Mouse (Mus musculus) adrenal gland, adult 2 months (tissue): ENCODE results near the gene Cmtm2a. TPM values are rescaled to one million over a fixed set of nuclear protein-coding genes. Genes with fewer than 3 reads are reported as not detected.
"Not testable (repeated sequence)": the region's sequence is repeated elsewhere in the genome, so short reads cannot be mapped to it uniquely, and the experiment has no call there.

Experiments
- DNase-seq: peaks from one replicate; pipeline ENCODE4 v3.0.0; 2021
- long read RNA-seq: library from polyadenylated mRNA; stranded (forward); transcript quantifications from one replicate; pipeline ENCODE4 v2.0.0, GENCODE M21; 2021
- polyA plus RNA-seq: library from polyadenylated mRNA; depleted of rRNA; stranded (reverse); fragments of >200 nt; gene quantifications from 2 replicates; pipeline ENCODE4 v1.2.3, GENCODE M21; 2012; rRNA removed
- total RNA-seq, 2 experiments: library from RNA; stranded (reverse); gene quantifications; 2 replicates each; pipeline ENCODE4 v1.2.3; 2021

Gene Cmtm2a
- total RNA-seq, result under 1 TPM; 0.58 to 0.73 TPM
- polyA plus RNA-seq, result 0.13 and 0.21 TPM in 2 replicates
- long read RNA-seq, partial matches to known transcripts, result 0 of 1 reads
- long read RNA-seq, other reads (novel, unspliced or antisense), result 1 of 1 reads

GRCm38 (mm10) chr8:104293081-104293480, at the start of gene Cmtm2a:
Cmtm2a (minus strand) TSS chr8:104293181.
- DNase-seq, result not testable (repeated sequence)

GRCm38 (mm10) chr8:104342426-104342825, 49.4 kb upstream of the Cmtm2a start:
- DNase-seq, result no peak

- DNase-seq, result no peak
Observed at GRCm38 (mm10) chr8:104341678-104342077, 48.7 kb upstream of the Cmtm2a start.

GRCm38 (mm10) chr8:104341106-104341561, 48.2 kb upstream of the Cmtm2a start:
- peak; percentile 88 for DNase-seq

GRCm38 (mm10) chr8:104340233-104341105, 47.5 kb upstream of the Cmtm2a start:
- peak; percentile 88 for DNase-seq

GRCm38 (mm10) chr8:104339983-104340232, 46.9 kb upstream of the Cmtm2a start:
- peak; percentile 21 for DNase-seq

- DNase-seq, result peak; percentile 54
Observed at GRCm38 (mm10) chr8:104339229-104339982, 46.4 kb upstream of the Cmtm2a start, which contains the start of gene Cmtm3. Cmtm3 (plus strand) TSS chr8:104339410.

- no peak for DNase-seq
Observed at GRCm38 (mm10) chr8:104337890-104338289, 44.9 kb upstream of the Cmtm2a start.

- DNase-seq, result no peak
Observed at GRCm38 (mm10) chr8:104336806-104337205, 43.8 kb upstream of the Cmtm2a start.

GRCm38 (mm10) chr8:104334196-104334595, 41.2 kb upstream of the Cmtm2a start:
- no peak for DNase-seq

- DNase-seq, result no peak
Observed at GRCm38 (mm10) chr8:104333786-104334185, 40.8 kb upstream of the Cmtm2a start.

- DNase-seq, result no peak
Observed at GRCm38 (mm10) chr8:104332665-104333631, 40.0 kb upstream of the Cmtm2a start.

GRCm38 (mm10) chr8:104321930-104322329, 28.9 kb upstream of the Cmtm2a start, which contains the start of gene Cmtm2b:
Cmtm2b (plus strand) TSS chr8:104322230.
- DNase-seq, result not testable (repeated sequence)

GRCm38 (mm10) chr8:104321267-104321666, 28.3 kb upstream of the Cmtm2a start, which contains the start of gene Gm11020:
Gm11020 (plus strand) TSS chr8:104321567.
- DNase-seq, result not testable (repeated sequence)

GRCm38 (mm10) chr8:104313311-104313710, 20.3 kb upstream of the Cmtm2a start:
- no peak for DNase-seq

- DNase-seq, result not testable (repeated sequence)
Observed at GRCm38 (mm10) chr8:104312023-104312422, 19.0 kb upstream of the Cmtm2a start.

GRCm38 (mm10) chr8:104309441-104310155, 16.6 kb upstream of the Cmtm2a start, which contains the start of the genes Gm45711 and Cmtm1:
Gm45711 (minus strand) TSS chr8:104310081.
Cmtm1 (minus strand) TSS chr8:104310145.
- DNase-seq, result peak; percentile 91

GRCm38 (mm10) chr8:104308341-104308740, 15.4 kb upstream of the Cmtm2a start:
- not testable (repeated sequence) for DNase-seq

- DNase-seq, result no peak
Observed at GRCm38 (mm10) chr8:104304962-104305361, 12.0 kb upstream of the Cmtm2a start.

- DNase-seq, result not testable (repeated sequence)
Observed at GRCm38 (mm10) chr8:104302536-104302935, 9.6 kb upstream of the Cmtm2a start.
